Mouse (Mus musculus): ENCODE measurements around the gene Dppa3. TPM values are rescaled to one million over a fixed set of nuclear protein-coding genes. Genes with fewer than 3 reads are reported as not detected.

Dppa3 gene
- total and polyA plus RNA-seq, 2 experiments = not detected

DNA sequence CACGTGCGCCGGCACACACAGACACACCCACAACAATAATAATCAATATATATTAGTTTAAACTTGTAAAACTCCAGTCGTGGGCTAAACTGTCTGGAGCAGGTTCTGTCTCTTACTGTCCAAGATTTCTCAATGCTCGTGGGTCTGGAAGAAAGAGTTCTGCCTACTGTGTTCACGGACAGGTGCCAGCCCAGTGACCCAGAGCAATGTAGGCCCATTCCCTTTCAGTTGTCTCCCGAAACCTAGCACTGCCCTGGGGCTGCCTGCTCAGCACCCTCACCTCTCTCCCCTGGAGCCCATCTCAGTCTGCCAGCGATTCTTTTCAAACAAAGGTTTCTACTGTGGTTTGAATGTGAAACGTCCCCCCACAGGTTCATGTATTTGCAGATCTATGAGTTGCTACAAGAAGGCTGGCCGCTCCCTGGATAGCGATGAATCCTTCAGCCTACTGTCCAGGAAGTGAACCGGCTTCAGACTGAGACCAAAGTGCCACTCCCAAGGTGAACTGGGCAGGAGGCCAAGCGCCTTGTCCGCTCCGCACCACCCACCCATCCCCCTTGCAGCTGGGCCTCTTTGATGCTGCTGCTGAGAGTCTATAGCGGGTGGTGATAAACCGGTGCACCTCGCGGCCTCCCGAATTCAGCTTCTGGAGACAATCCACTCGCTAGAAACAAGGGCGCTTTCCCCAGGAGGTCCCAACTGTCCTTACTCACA is 36.5 kb downstream of the Dppa3 start:
- Histone ChIP-seq H3K79me2 (ENCODE audit: control insufficient read depth, insufficient read depth, low read length) (no peaks in the 10 kb centered on the region), H3K36me3 (ENCODE audit: control insufficient read depth, insufficient read depth, low read length) (no peaks in the 10 kb centered on the region), H3K4me3 (ENCODE audit: insufficient read depth, low read depth, low read length) (no peak overlapping the region), H3K4me1 (ENCODE audit: control insufficient read depth, insufficient read depth, low read length) (no peaks in the 10 kb centered on the region), H3K27ac (replicated peaks; ENCODE audit: insufficient read depth, low read depth, low read length) (no peak overlapping the region), H3K27me3 (ENCODE audit: control insufficient read depth, insufficient read depth, low read length) (no peaks in the 10 kb centered on the region; the same call in 1 of the 2 replicates), H3K9ac (ENCODE audit: low read depth, low read length) (no peak overlapping the region)
- DNase-seq (ENCODE audit: extremely low read depth, low read depth, low spot score) = no peak
- TF ChIP-seq POLR2A (IDR thresholded peaks at IDR 0.05; ENCODE audit: extremely low read depth, insufficient read depth, low read length) = no peak
- 31% methylated on average over 22 of the region's 22 CpGs for WGBS

DNA sequence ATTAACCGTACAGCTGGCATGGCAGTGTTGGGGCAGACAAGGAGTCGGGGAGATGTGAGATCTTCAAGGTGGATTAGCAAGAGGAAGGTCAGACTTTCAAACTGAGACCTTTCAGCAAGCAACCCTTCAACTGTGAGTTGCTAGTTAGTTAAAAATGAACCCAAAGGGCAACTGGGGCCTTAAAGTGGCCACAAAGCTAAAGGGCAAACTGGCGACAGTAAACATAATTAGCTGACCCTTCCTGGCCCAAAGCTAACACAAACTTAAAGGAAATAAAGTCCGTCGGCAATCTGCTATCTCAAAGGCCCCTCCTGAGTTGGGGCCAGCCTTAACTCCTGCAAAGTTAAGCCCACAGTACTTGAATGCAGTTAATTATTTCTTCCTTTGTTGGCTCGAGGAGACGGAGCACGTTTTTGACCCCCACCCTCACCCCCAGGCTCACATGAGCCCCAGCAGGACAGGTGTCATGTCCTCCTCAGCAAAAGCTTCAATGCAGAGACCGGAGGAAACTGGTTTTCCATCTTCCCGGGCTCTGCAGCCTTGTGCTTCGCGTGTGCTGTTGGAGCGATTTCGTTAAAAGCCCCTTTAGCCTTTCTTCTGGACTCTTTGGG is 37.5 kb downstream of the Dppa3 start:
- WGBS = 31% methylated on average over 14 of the region's 14 CpGs
- TF ChIP-seq CTCF (IDR thresholded peaks at IDR 0.05; ENCODE audit: low read depth, low read length) = no peak
- no peak for TF ChIP-seq POLR2A (IDR thresholded peaks at IDR 0.05; ENCODE audit: extremely low read depth, insufficient read depth, low read length)

DNA sequence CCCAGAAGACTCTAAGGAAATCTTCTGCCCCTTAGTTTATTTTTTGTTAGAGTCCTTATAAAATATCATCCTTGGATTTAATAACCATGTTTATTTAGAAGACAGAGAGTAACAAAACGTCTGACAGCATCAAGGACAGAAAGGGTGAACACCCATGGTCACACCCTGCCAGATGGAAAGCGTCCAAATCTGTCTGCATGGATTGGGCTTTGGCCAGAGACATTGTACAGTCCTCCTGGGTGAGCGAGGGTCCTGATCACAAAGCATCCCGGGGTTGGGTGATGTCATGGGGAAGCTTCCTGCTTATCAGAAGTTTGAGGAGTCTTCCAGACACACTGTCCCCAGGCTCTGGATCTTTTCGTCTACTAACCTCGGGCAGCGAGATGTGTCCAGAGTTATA is 39.7 kb downstream of the Dppa3 start:
- Histone ChIP-seq H3K27ac (replicated peaks; ENCODE audit: insufficient read depth, low read depth, low read length) (no peak overlapping the region), H3K9ac (ENCODE audit: low read depth, low read length) (no peak overlapping the region), H3K27me3 (ENCODE audit: control insufficient read depth, insufficient read depth, low read length) (no peaks in the 10 kb centered on the region; the same call in 1 of the 2 replicates), H3K36me3 (ENCODE audit: control insufficient read depth, insufficient read depth, low read length) (no peaks in the 10 kb centered on the region), H3K79me2 (ENCODE audit: control insufficient read depth, insufficient read depth, low read length) (no peaks in the 10 kb centered on the region), H3K4me1 (ENCODE audit: control insufficient read depth, insufficient read depth, low read length) (no peaks in the 10 kb centered on the region), H3K4me3 (ENCODE audit: insufficient read depth, low read depth, low read length) (no peak overlapping the region)
- no peak for DNase-seq (ENCODE audit: extremely low read depth, low read depth, low spot score)
- TF ChIP-seq CTCF (IDR thresholded peaks at IDR 0.05; ENCODE audit: low read depth, low read length) (no peak), POLR2A (IDR thresholded peaks at IDR 0.05; ENCODE audit: extremely low read depth, insufficient read depth, low read length) (no peak)
- 49% methylated on average over 7 of the region's 7 CpGs for WGBS

More for the DNA sequence above, 37.5 kb downstream of the Dppa3 start:
- no peak for DNase-seq (ENCODE audit: extremely low read depth, low read depth, low spot score)
- H3K27ac ChIP-seq (replicated peaks; ENCODE audit: insufficient read depth, low read depth, low read length) = no peak overlapping the region
- no peaks in the 10 kb centered on the region for H3K36me3 ChIP-seq (ENCODE audit: control insufficient read depth, insufficient read depth, low read length)
- no peaks in the 10 kb centered on the region for H3K4me1 ChIP-seq (ENCODE audit: control insufficient read depth, insufficient read depth, low read length)
- H3K4me3 ChIP-seq (ENCODE audit: insufficient read depth, low read depth, low read length) = no peak overlapping the region
- no peak overlapping the region for H3K9ac ChIP-seq (ENCODE audit: low read depth, low read length)
- H3K79me2 ChIP-seq (ENCODE audit: control insufficient read depth, insufficient read depth, low read length) = no peaks in the 10 kb centered on the region
- no peaks in the 10 kb centered on the region; the same call in 1 of the 2 replicates for H3K27me3 ChIP-seq (ENCODE audit: control insufficient read depth, insufficient read depth, low read length)

DNA sequence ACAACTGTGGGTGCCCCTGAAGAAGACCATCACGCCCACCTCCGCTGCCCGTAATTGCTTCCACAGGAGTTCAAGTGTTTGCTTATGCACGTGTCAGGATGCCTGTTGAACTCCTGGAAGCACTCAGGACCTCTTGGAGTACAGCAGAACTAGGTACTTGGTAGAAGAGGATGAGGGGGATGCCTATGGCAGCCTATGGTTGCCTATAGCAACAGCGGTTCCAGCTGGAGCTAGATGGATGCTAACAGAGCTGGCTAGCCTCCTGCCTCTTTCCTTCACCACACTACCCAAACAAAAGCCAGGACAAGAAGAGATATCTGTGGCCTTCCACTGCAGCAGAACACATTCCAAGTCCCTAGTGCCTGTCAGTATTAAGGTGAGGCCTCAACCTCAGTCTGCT is 41.5 kb downstream of the Dppa3 start:
- no peaks in the 10 kb centered on the region for H3K79me2 ChIP-seq (ENCODE audit: control insufficient read depth, insufficient read depth, low read length)
- TF ChIP-seq CTCF (IDR thresholded peaks at IDR 0.05; ENCODE audit: low read depth, low read length) (no peak), POLR2A (IDR thresholded peaks at IDR 0.05; ENCODE audit: extremely low read depth, insufficient read depth, low read length) (no peak)
- H3K4me3 ChIP-seq (ENCODE audit: insufficient read depth, low read depth, low read length) = no peak overlapping the region
- WGBS = 73% methylated on average over 5 of the region's 5 CpGs
- H3K9ac ChIP-seq (ENCODE audit: low read depth, low read length) = no peak overlapping the region
- H3K4me1 ChIP-seq (ENCODE audit: control insufficient read depth, insufficient read depth, low read length) = no peaks in the 10 kb centered on the region
- no peak overlapping the region for H3K27ac ChIP-seq (replicated peaks; ENCODE audit: insufficient read depth, low read depth, low read length)
- no peaks in the 10 kb centered on the region; the same call in 1 of the 2 replicates for H3K27me3 ChIP-seq (ENCODE audit: control insufficient read depth, insufficient read depth, low read length)
- H3K36me3 ChIP-seq (ENCODE audit: control insufficient read depth, insufficient read depth, low read length) = no peaks in the 10 kb centered on the region
- DNase-seq (ENCODE audit: extremely low read depth, low read depth, low spot score) = no peak

DNA sequence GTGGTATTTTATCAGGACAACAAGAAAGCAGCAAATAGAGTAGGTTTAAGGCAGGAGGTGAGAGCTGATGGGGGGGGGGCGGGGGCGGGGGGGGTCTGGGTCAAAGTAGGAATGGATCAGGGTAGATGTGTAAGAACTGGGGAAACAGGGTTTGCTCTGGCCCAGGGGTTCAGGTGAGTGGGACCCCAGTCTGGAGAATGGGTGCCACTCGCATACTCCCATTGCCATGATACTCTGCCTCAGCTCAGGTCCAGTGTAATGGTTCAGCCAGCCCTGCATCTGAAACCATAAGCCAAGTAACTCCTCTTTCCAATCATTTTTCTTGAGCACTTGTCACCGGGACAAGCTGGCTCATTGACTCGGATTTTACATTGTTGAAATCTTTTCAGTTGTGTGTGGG is 42.6 kb downstream of the Dppa3 start:
- Histone ChIP-seq H3K27me3 (ENCODE audit: control insufficient read depth, insufficient read depth, low read length) (no peaks in the 10 kb centered on the region), H3K9ac (ENCODE audit: low read depth, low read length) (no peak overlapping the region), H3K79me2 (ENCODE audit: control insufficient read depth, insufficient read depth, low read length) (no peaks in the 10 kb centered on the region), H3K36me3 (ENCODE audit: control insufficient read depth, insufficient read depth, low read length) (no peaks in the 10 kb centered on the region), H3K4me1 (ENCODE audit: control insufficient read depth, insufficient read depth, low read length) (no peaks in the 10 kb centered on the region), H3K4me3 (ENCODE audit: insufficient read depth, low read depth, low read length) (no peak overlapping the region), H3K27ac (replicated peaks; ENCODE audit: insufficient read depth, low read depth, low read length) (no peak overlapping the region)
- WGBS = 81% methylated on average over 5 of the region's 5 CpGs
- no peak for TF ChIP-seq POLR2A (IDR thresholded peaks at IDR 0.05; ENCODE audit: extremely low read depth, insufficient read depth, low read length)
- no peak for TF ChIP-seq CTCF (IDR thresholded peaks at IDR 0.05; ENCODE audit: low read depth, low read length)
- DNase-seq (ENCODE audit: extremely low read depth, low read depth, low spot score) = no peak
